ENCODE assay signal across 7 mouse cellular contexts in genomic region chr13:104285737-104286311, GRCm38 (mm10). TPM values are rescaled to one million over a fixed set of nuclear protein-coding genes. Genes with fewer than 3 reads are reported as not detected.
DNase-seq lines count a peak whose midpoint lies in the region; ATAC-seq lines count a peak whose summit lies in the region.

No protein-coding gene starts in this region.

- H3K27ac ChIP-seq in embryonic facial prominence, embryonic 12.5 days, result peak overlapping the region; percentile 74
- H3K27ac ChIP-seq in heart, embryonic 16.5 days (ENCODE audit: low read length), result peak overlapping the region; percentile 97
- H3K27ac ChIP-seq in lung, embryonic 15.5 days, result peak overlapping the region; percentile 92

- peak; percentile 75 for DNase-seq in CD4-positive helper T cell, adult 2 months (ENCODE audit: low read depth, low spot score)
- DNase-seq in T-cell, adult 2 months (ENCODE audit: low spot score), result peak; percentile 55
- peak; percentile 52 for DNase-seq in kidney, postnatal 14 days
- DNase-seq in retina, postnatal 1 day, result peak; percentile 32

- ATAC-seq in embryonic facial prominence, embryonic 12.5 days (ENCODE audit: insufficient number of reproducible peaks, insufficient read depth, low FRiP score, low TSS enrichment), result no peak
- no peak for ATAC-seq in heart, embryonic 16.5 days (replicated peaks; ENCODE audit: extremely low read depth, insufficient read depth, low FRiP score)
- ATAC-seq in lung, embryonic 15.5 days (ENCODE audit: borderline replicate concordance, extremely low read depth, low FRiP score, low TSS enrichment), result no peak

- H3K4me1 ChIP-seq in embryonic facial prominence, embryonic 12.5 days, result peaks cover 4% of the 10 kb centered on the region
- H3K4me1 ChIP-seq in heart, embryonic 16.5 days (ENCODE audit: control insufficient read depth, insufficient read depth, low read length), result peaks cover 9% of the 10 kb centered on the region; the same call in 1 of the 2 replicates
- peaks cover 16% of the 10 kb centered on the region for H3K4me1 ChIP-seq in lung, embryonic 15.5 days

- no peaks in the 10 kb centered on the region for H3K27me3 ChIP-seq in embryonic facial prominence, embryonic 12.5 days
- no peaks in the 10 kb centered on the region for H3K27me3 ChIP-seq in heart, embryonic 16.5 days (ENCODE audit: control insufficient read depth, insufficient read depth, low read length)
- no peaks in the 10 kb centered on the region for H3K27me3 ChIP-seq in lung, embryonic 15.5 days

- H3K4me2 ChIP-seq in embryonic facial prominence, embryonic 12.5 days (replicated peaks), result peak overlapping the region; percentile 65
- peak overlapping the region; percentile 83 for H3K4me2 ChIP-seq in heart, embryonic 16.5 days (ENCODE audit: low read depth, low read length)
- peak overlapping the region; percentile 71 for H3K4me2 ChIP-seq in lung, embryonic 15.5 days

- H3K9ac ChIP-seq in embryonic facial prominence, embryonic 12.5 days, result peak overlapping the region; percentile 44; the same call in 1 of the 2 replicates
- H3K9ac ChIP-seq in heart, embryonic 16.5 days (ENCODE audit: low read length), result peak overlapping the region; percentile 82
- peak overlapping the region; percentile 34 for H3K9ac ChIP-seq in lung, embryonic 15.5 days

- WGBS in embryonic facial prominence, embryonic 12.5 days, result 1% methylated on average over 10 of the region's 10 CpGs
- WGBS in heart, embryonic 16.5 days, result under 1% methylated on average over 10 of the region's 10 CpGs
- 0% methylated on average over 10 of the region's 10 CpGs for whole genome bisulfite sequencing in lung, embryonic 15.5 days

- peak overlapping the region; percentile 46 for H3K4me3 ChIP-seq in embryonic facial prominence, embryonic 12.5 days
- peak overlapping the region; percentile 77 for H3K4me3 ChIP-seq in heart, embryonic 16.5 days (ENCODE audit: low read length)
- peak overlapping the region; percentile 47 for H3K4me3 ChIP-seq in lung, embryonic 15.5 days

- H3K36me3 ChIP-seq in embryonic facial prominence, embryonic 12.5 days, result no peaks in the 10 kb centered on the region
- no peaks in the 10 kb centered on the region for H3K36me3 ChIP-seq in heart, embryonic 16.5 days (ENCODE audit: control insufficient read depth, insufficient read depth)
- H3K36me3 ChIP-seq in lung, embryonic 15.5 days, result no peaks in the 10 kb centered on the region

- no peaks in the 10 kb centered on the region for H3K9me3 ChIP-seq in embryonic facial prominence, embryonic 12.5 days
- H3K9me3 ChIP-seq in heart, embryonic 16.5 days (replicated peaks; ENCODE audit: control insufficient read depth, low read length), result no peaks in the 10 kb centered on the region
- no peaks in the 10 kb centered on the region for H3K9me3 ChIP-seq in lung, embryonic 15.5 days

RNA-seq across cellular contexts. Expression of gene Adamts6, which starts 1.8 kb away (rescaled TPM):
- 5.1 and 5.4 TPM in 2 replicates for polyA plus RNA-seq in embryonic facial prominence, embryonic 12.5 days (2016; fragmentation: Nextera tagmentation; extraction: Ambion mirVana)
- polyA plus RNA-seq in heart, embryonic 16.5 days (2015; fragmentation: Nextera tagmentation; extraction: Ambion mirVana), result 5.4 and 5.7 TPM in 2 replicates
- 2.9 and 3.6 TPM in 2 replicates for polyA plus RNA-seq in lung, embryonic 15.5 days (2015; fragmentation: Nextera tagmentation; extraction: Ambion mirVana)

RNA-seq across cellular contexts. Expression of gene Ppwd1, which starts 57.2 kb away (rescaled TPM):
- polyA plus RNA-seq in embryonic facial prominence, embryonic 12.5 days (2016; fragmentation: Nextera tagmentation; extraction: Ambion mirVana), result 15.8 and 17.1 TPM in 2 replicates
- polyA plus RNA-seq in heart, embryonic 16.5 days (2015; fragmentation: Nextera tagmentation; extraction: Ambion mirVana), result 8.3 and 8.4 TPM in 2 replicates
- polyA plus RNA-seq in lung, embryonic 15.5 days (2015; fragmentation: Nextera tagmentation; extraction: Ambion mirVana), result 16.0 and 16.4 TPM in 2 replicates

RNA-seq across cellular contexts. Expression of gene Cenpk, which starts 57.4 kb away (rescaled TPM):
- polyA plus RNA-seq in embryonic facial prominence, embryonic 12.5 days (2016; fragmentation: Nextera tagmentation; extraction: Ambion mirVana), result 71.5 and 73.9 TPM in 2 replicates
- 36.6 and 44.1 TPM in 2 replicates for polyA plus RNA-seq in heart, embryonic 16.5 days (2015; fragmentation: Nextera tagmentation; extraction: Ambion mirVana)
- polyA plus RNA-seq in lung, embryonic 15.5 days (2015; fragmentation: Nextera tagmentation; extraction: Ambion mirVana), result 72.8 and 78.6 TPM in 2 replicates
